Mouse (Mus musculus): ENCODE data around the gene Baiap2l1. TPM values are rescaled to one million over a fixed set of nuclear protein-coding genes. Genes with fewer than 3 reads are reported as not detected.

The Baiap2l1 gene
- polyA plus RNA-seq, 1 experiment from 2014 or later = 5.6 TPM

DNA sequence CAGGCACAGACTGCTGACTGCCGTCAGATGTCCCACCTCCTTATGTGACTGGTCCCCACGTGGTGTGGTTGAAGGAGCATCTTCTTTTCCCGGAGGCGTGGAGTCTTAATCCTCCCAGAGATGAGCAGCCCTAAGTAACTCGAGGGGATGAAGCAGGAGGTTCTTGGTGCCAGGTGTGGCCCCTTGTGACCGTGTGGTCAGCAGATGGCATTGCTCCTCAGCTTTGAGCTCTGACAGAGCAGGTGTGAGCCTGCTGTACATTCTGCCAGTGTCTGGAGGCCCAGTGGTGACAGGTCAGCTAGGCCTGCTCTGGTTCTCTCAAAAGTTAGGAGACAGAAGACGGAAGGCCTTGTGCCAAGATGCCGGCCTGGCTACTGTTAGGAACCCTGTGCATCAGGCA, 97.4 kb downstream of the Baiap2l1 start:
- Histone ChIP-seq H3K27ac (no peak overlapping the region), H3K36me3 (peaks cover 30% of the 10 kb centered on the region), H3K9ac (no peak overlapping the region), H3K27me3 (no peaks in the 10 kb centered on the region), H3K9me3 (replicated peaks) (no peaks in the 10 kb centered on the region), H3K4me2 (replicated peaks) (no peak overlapping the region), H3K4me3 (no peak overlapping the region), H3K4me1 (peaks cover 48% of the 10 kb centered on the region)
- 82% methylated on average over 8 of the region's 8 CpGs for WGBS
- no peak for ATAC-seq (ENCODE audit: low FRiP score)

- WGBS = 78% methylated on average over 6 of the region's 6 CpGs
- Histone ChIP-seq H3K27ac (no peak overlapping the region), H3K4me1 (peaks cover 52% of the 10 kb centered on the region), H3K4me3 (no peak overlapping the region), H3K9ac (peak overlapping the region; percentile 6; the same call in 1 of the 2 replicates), H3K4me2 (replicated peaks) (0 out of 2 replicates have a peak overlapping the region, but pooled peaks have one; percentile 82), H3K36me3 (peaks cover 22% of the 10 kb centered on the region), H3K27me3 (no peaks in the 10 kb centered on the region), H3K9me3 (replicated peaks) (no peaks in the 10 kb centered on the region)
- no peak for ATAC-seq (ENCODE audit: low FRiP score)
These were observed 98.7 kb downstream of the Baiap2l1 start for GRCm38 (mm10) chr5:144259228-144259627.

- H3K36me3 ChIP-seq = peaks cover 21% of the 10 kb centered on the region
- peak overlapping the region; percentile 82 for H3K4me2 ChIP-seq (replicated peaks)
- H3K27me3 ChIP-seq = no peaks in the 10 kb centered on the region
- H3K27ac ChIP-seq = no peak overlapping the region
- H3K4me3 ChIP-seq = peak overlapping the region; percentile 75; the same call in 1 of the 2 replicates
- 18% methylated on average over 2 of the region's 2 CpGs for WGBS
- H3K9me3 ChIP-seq (replicated peaks) = no peaks in the 10 kb centered on the region
- peaks cover 52% of the 10 kb centered on the region for H3K4me1 ChIP-seq
- no peak for ATAC-seq (ENCODE audit: low FRiP score)
- H3K9ac ChIP-seq = peak overlapping the region; percentile 83
These were observed 99.2 kb downstream of the Baiap2l1 start for GRCm38 (mm10) chr5:144258687-144259086.

DNA sequence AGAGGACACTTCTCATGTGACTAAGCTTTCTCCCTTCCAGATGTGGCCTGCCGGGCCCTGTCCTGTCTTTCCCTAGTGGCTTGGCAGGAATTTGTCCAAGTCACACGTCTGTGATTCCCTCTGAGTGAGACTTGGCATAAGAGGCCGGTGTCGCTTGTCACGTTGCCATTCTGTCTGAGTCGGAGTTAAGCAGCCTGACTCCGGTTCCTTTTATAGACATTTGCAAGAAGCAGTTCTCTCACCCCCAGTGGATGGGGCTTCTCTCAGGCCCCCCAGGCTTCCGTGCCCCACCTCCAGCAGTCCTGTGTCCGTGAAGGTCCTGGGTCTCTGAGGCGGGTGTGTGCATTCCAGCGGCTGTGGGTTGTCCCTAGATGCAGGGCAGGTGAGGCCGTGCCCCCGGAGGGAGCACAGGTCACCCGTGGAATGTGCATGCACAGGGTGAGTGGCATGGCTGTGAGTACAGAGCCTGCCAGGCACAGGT, 99.7 kb downstream of the Baiap2l1 start:
- H3K36me3 ChIP-seq = peaks cover 18% of the 10 kb centered on the region
- H3K4me2 ChIP-seq (replicated peaks) = peak overlapping the region; percentile 82
- no peak for ATAC-seq (ENCODE audit: low FRiP score)
- no peaks in the 10 kb centered on the region for H3K9me3 ChIP-seq (replicated peaks)
- H3K9ac ChIP-seq = peak overlapping the region; percentile 83
- H3K27me3 ChIP-seq = no peaks in the 10 kb centered on the region
- 37% methylated on average over 14 of the region's 14 CpGs for WGBS
- H3K4me3 ChIP-seq = peak overlapping the region; percentile 75; the same call in 1 of the 2 replicates
- no peak overlapping the region for H3K27ac ChIP-seq
- H3K4me1 ChIP-seq = peaks cover 52% of the 10 kb centered on the region

- H3K4me1 ChIP-seq = peaks cover 49% of the 10 kb centered on the region
- H3K4me2 ChIP-seq (replicated peaks) = peak overlapping the region; percentile 82
- peak overlapping the region; percentile 75 for H3K4me3 ChIP-seq
- no peaks in the 10 kb centered on the region for H3K9me3 ChIP-seq (replicated peaks)
- H3K27me3 ChIP-seq = no peaks in the 10 kb centered on the region
- no peak for ATAC-seq (ENCODE audit: low FRiP score)
- WGBS = 65% methylated on average over 3 of the region's 3 CpGs
- no peak overlapping the region for H3K27ac ChIP-seq
- H3K36me3 ChIP-seq = peaks cover 17% of the 10 kb centered on the region
- H3K9ac ChIP-seq = peak overlapping the region; percentile 83
These were observed 100.3 kb downstream of the Baiap2l1 start for GRCm38 (mm10) chr5:144257451-144258110.

DNA sequence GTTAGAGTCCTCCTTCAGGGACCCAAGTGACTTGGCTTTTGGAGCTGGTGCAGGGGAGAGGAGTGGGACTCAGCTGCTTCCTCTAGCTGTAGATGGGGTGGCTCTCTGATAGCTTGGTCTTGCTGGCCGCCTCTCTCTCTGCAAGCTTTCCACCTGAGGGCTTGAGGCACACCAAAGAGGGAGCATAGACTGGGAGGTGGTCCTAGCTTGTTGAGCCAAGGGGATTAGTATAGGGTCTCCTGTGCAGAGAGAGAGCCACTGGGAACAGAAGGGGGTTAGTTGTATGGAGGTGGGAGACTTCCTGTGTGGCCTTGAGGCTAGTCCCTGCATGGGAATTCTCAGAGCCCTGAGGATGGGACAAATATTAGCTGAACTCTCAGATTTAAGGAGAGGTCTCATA, 101.0 kb downstream of the Baiap2l1 start:
- H3K4me3 ChIP-seq = peak overlapping the region; percentile 75
- ATAC-seq (ENCODE audit: low FRiP score) = no peak
- H3K9me3 ChIP-seq (replicated peaks) = no peaks in the 10 kb centered on the region
- peaks cover 47% of the 10 kb centered on the region for H3K4me1 ChIP-seq
- no peaks in the 10 kb centered on the region for H3K27me3 ChIP-seq
- peak overlapping the region; percentile 83 for H3K9ac ChIP-seq
- peaks cover 12% of the 10 kb centered on the region for H3K36me3 ChIP-seq
- 29% methylated on average over 1 of the region's 1 CpGs for WGBS
- peak overlapping the region; percentile 82 for H3K4me2 ChIP-seq (replicated peaks)
- H3K27ac ChIP-seq = peak overlapping the region; percentile 85

- H3K27ac ChIP-seq = peak overlapping the region; percentile 85
- H3K9me3 ChIP-seq (replicated peaks) = no peaks in the 10 kb centered on the region
- peaks cover 44% of the 10 kb centered on the region for H3K4me1 ChIP-seq
- H3K9ac ChIP-seq = peak overlapping the region; percentile 83
- H3K4me2 ChIP-seq (replicated peaks) = peak overlapping the region; percentile 82
- peaks cover 12% of the 10 kb centered on the region for H3K36me3 ChIP-seq
- H3K4me3 ChIP-seq = peak overlapping the region; percentile 75
- H3K27me3 ChIP-seq = no peaks in the 10 kb centered on the region
- 12% methylated on average over 7 of the region's 7 CpGs for WGBS
- ATAC-seq (ENCODE audit: low FRiP score) = no peak
These were observed 101.4 kb downstream of the Baiap2l1 start for GRCm38 (mm10) chr5:144256541-144256870.

- Histone ChIP-seq H3K36me3 (peaks cover 11% of the 10 kb centered on the region), H3K27ac (peak overlapping the region; percentile 85), H3K4me2 (replicated peaks) (peak overlapping the region; percentile 82), H3K4me3 (peak overlapping the region; percentile 75), H3K9me3 (replicated peaks) (no peaks in the 10 kb centered on the region), H3K4me1 (peaks cover 44% of the 10 kb centered on the region), H3K27me3 (no peaks in the 10 kb centered on the region), H3K9ac (peak overlapping the region; percentile 83)
- ATAC-seq (ENCODE audit: low FRiP score) = peak; percentile 66
- WGBS = under 1% methylated on average over 39 of the region's 40 CpGs
These were observed 102.0 kb downstream of the Baiap2l1 start for GRCm38 (mm10) chr5:144255632-144256540.

- Histone ChIP-seq H3K27ac (peak overlapping the region; percentile 85), H3K4me2 (replicated peaks) (peak overlapping the region; percentile 82), H3K9me3 (replicated peaks) (0 out of 2 replicates have a peak, but pooled peaks cover 6% of the 10 kb centered on the region), H3K36me3 (peaks cover 4% of the 10 kb centered on the region; the same call in 1 of the 2 replicates), H3K4me1 (peaks cover 37% of the 10 kb centered on the region), H3K9ac (peak overlapping the region; percentile 83), H3K4me3 (peak overlapping the region; percentile 75), H3K27me3 (no peaks in the 10 kb centered on the region)
- under 1% methylated on average over 74 of the region's 84 CpGs for WGBS
- peak; percentile 78 for ATAC-seq (ENCODE audit: low FRiP score)
These were observed 102.9 kb downstream of the Baiap2l1 start for GRCm38 (mm10) chr5:144254811-144255631.

DNA sequence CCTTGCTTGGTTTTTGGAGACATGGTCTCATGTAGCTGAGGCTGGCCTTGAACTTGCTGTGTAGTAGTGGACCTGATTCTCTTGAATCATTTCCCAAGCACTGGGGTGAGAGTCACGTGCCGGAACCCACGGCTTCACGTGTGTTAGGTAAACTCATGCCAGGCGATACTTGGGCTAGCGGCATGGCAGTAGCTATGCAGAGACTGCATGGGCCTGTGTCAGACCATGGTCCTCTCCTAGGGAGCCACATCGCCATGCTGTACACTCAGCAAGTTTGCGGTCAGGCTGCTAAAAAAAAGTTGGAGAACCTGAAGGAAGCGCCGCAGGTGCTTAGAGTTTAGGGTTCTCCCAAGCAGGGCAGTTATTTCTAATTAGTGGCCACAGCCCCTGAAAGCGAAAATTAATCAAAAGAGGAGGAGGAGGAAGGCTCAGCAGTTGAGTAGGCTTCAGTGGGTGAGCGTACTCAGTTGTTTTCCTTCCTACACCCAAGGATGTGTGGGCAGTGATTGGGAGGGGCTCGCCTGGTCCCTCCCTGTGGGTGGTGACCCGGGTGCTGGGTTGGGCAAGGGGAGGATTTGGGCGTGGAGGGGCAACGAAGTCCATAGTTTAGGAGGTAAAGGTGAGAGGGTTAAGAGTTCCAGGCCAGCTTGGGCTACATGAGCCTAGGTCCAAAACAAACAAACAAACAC, 103.6 kb downstream of the Baiap2l1 start:
- peak overlapping the region; percentile 75 for H3K4me3 ChIP-seq
- H3K27me3 ChIP-seq = no peaks in the 10 kb centered on the region
- 0 out of 2 replicates have a peak, but pooled peaks cover 8% of the 10 kb centered on the region for H3K9me3 ChIP-seq (replicated peaks)
- H3K4me1 ChIP-seq = peaks cover 32% of the 10 kb centered on the region
- no peak for ATAC-seq (ENCODE audit: low FRiP score)
- WGBS = 60% methylated on average over 16 of the region's 16 CpGs
- peak overlapping the region; percentile 82 for H3K4me2 ChIP-seq (replicated peaks)
- H3K9ac ChIP-seq = 0 out of 2 replicates have a peak overlapping the region, but pooled peaks have one; percentile 13
- H3K27ac ChIP-seq = no peak overlapping the region
- H3K36me3 ChIP-seq = peaks cover 3% of the 10 kb centered on the region; the same call in 1 of the 2 replicates

GRCm38 (mm10) chr5:144253212-144253611, 104.7 kb downstream of the Baiap2l1 start:
- no peaks in the 10 kb centered on the region for H3K36me3 ChIP-seq
- H3K9me3 ChIP-seq (replicated peaks) = 0 out of 2 replicates have a peak, but pooled peaks cover 8% of the 10 kb centered on the region
- no peak for ATAC-seq (ENCODE audit: low FRiP score)
- 87% methylated on average over 4 of the region's 4 CpGs for WGBS
- H3K9ac ChIP-seq = no peak overlapping the region
- H3K4me3 ChIP-seq = no peak overlapping the region
- peaks cover 21% of the 10 kb centered on the region for H3K4me1 ChIP-seq
- no peaks in the 10 kb centered on the region for H3K27me3 ChIP-seq
- no peak overlapping the region for H3K4me2 ChIP-seq (replicated peaks)
- H3K27ac ChIP-seq = no peak overlapping the region
